Comparison of ENCODE assay signal across 16 mouse cellular contexts in genomic region chr6:27646503-27646902, GRCm38 (mm10).
DNase-seq lines count a peak whose midpoint lies in the region; ATAC-seq lines count a peak whose summit lies in the region.
"Had no signal": no experiment of that assay in that cellular context is flagged by ENCODE, and none has a peak within 500 bp of the region (broad histone marks: within the 10 kb centered on the region; RNA-seq: fewer than 3 reads in every experiment).

No protein-coding gene starts in this region.

- DNase-seq in frontal cortex, postnatal 25 days (ENCODE audit: low spot score in 2 of 2) = no peak
- DNase-seq in Muller cell, postnatal 12 days (ENCODE audit: inconsistent ontology term) = peak; percentile 45
- DNase-seq in layer of hippocampus, adult 9-10 months (ENCODE audit: low spot score) = peak; percentile 5
- DNase-seq in right cerebral cortex, adult 2 months (ENCODE audit: low spot score in 2 of 2) = peak; percentile 48 to 64
- no peak for DNase-seq in kidney, adult 9 months
- no peak for DNase-seq in spleen, postnatal 36 days (ENCODE audit: low spot score in 2 of 2)
- DNase-seq in embryo, embryonic 9.5 days (ENCODE audit: extremely low spot score) = no peak
- DNase-seq: cerebellum, adult 18-20 months; heart, adult 18-20 months; heart, postnatal 4 days; kidney, adult 11 months; kidney, postnatal 14 days; lung, embryonic 14.5 days; lung, postnatal 4 days had no signal

- peak; percentile 100 for ATAC-seq in frontal cortex, adult (ENCODE audit: low TSS enrichment)
- ATAC-seq: hindbrain, postnatal 0 days had no signal

Comparison
In these comparisons a context has a peak if more than half of its experiments do, and no peak if none do; other contexts are left out.
1. DNase-seq: peak in Muller cell, postnatal 12 days (single experiment), layer of hippocampus, adult 9-10 months (single experiment) and right cerebral cortex, adult 2 months (2 of 2); none in frontal cortex, postnatal 25 days (0 of 2), kidney, adult 9 months (single experiment), spleen, postnatal 36 days (0 of 2) and embryo, embryonic 9.5 days (single experiment).